Mouse (Mus musculus) kidney, adult 2 months (tissue): Measurements from ENCODE around the gene Ace3. TPM values are rescaled to one million over a fixed set of nuclear protein-coding genes. Genes with fewer than 3 reads are reported as not detected.

ENCODE experiments used
- DNase-seq: peaks from one replicate; pipeline ENCODE4 v3.0.0; 2021
- H3K27ac ChIP-seq: fragments of 200-500 bp; 2 replicates; pipeline ENCODE4 v1.5.1; 2012; ENCODE audit warnings: low read depth, low read length, control low read depth, inconsistent platforms; ENCODE audit not compliant: insufficient read depth
- H3K27me3 ChIP-seq: fragments of 200-500 bp; replicated peaks from 2 replicates; pipeline ENCODE4 v1.6.1; 2012; ENCODE audit warnings: mild to moderate bottlenecking, moderate library complexity, low read length, inconsistent platforms; ENCODE audit not compliant: control insufficient read depth, insufficient read depth
- H3K36me3 ChIP-seq: fragments of 200-500 bp; 2 replicates; pipeline ENCODE4 v1.6.1; 2012; ENCODE audit warnings: mild to moderate bottlenecking, moderate library complexity, low read length, inconsistent platforms; ENCODE audit not compliant: control insufficient read depth, insufficient read depth
- H3K4me1 ChIP-seq: fragments of 200-500 bp; 2 replicates; pipeline ENCODE4 v1.6.1; 2011; ENCODE audit warnings: low read length; ENCODE audit not compliant: control insufficient read depth, insufficient read depth
- H3K4me3 ChIP-seq: fragments of 200-500 bp; 2 replicates; pipeline ENCODE4 v1.5.1; 2011; ENCODE audit warnings: mild to moderate bottlenecking, low read depth, low read length, control low read depth; ENCODE audit not compliant: insufficient read depth
- CTCF ChIP-seq: fragments of 200-500 bp; conservative IDR thresholded peaks from 2 replicates; pipeline ENCODE4 v1.5.1; 2011; ENCODE audit warnings: low read depth, mild to moderate bottlenecking, control low read depth, low read length, moderate library complexity, mixed read lengths; ENCODE audit not compliant: insufficient read depth, insufficient read length
- POLR2A ChIP-seq: fragments of 200-500 bp; IDR thresholded peaks from one replicate; pipeline ENCODE4 v1.6.1; 2011; ENCODE audit warnings: low read depth, low read length, control low read depth
- WGBS: fragments of 180-500 bp; shearing (Covaris S2); methylation state at CpG from one replicate; pipeline ENCODE4 v1.1.7; 2018; 5-methylcytosine and 5-hydroxymethylcytosine counted together
- polyA plus RNA-seq: library from polyadenylated mRNA; depleted of rRNA; stranded (reverse); fragments of >200 nt; gene quantifications from 2 replicates; pipeline ENCODE4 v1.2.3, GENCODE M21; 2012; rRNA removed

The Ace3 gene
- polyA plus RNA-seq, 1 experiment = 0.06 TPM

DNA sequence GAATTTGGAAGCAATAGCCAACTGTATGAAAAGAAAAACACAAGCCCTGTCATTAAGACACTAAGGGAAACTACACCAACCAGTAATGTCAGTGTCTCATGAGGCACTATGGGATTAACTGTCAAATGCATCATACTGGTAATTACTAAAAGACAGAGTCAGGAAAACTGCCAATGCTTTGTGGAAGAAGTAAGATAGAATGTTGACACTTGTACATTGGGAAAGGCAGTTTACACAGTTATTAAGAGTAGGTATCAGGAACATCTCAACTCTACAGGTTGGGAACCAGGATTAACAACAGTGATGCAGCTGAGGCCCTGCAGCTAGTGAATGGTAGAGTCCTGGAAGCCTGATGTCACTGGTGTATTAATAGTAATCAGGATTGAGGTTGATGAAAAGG, 49.9 kb downstream of the Ace3 start:
- H3K27me3 ChIP-seq = no peaks in the 10 kb centered on the region

DNA sequence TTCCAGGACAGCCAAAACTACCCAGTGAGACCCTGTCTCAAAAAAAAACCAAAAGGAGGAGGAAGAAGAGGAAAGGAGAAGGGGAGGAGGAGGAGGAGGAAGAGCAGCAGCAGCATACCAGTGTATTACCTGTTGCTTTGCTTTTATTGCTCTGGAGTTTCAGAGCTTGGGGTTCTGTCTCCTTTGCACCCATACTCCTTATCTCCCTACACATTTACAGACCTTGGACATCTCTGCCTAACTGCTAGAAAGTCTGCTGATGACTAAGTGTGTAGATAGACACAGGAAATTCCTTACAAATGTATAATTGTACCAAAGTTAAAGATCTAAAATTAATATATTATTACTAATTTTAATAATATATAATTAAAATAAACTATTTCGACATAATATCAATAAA, 50.8 kb downstream of the Ace3 start:
- Histone ChIP-seq H3K36me3 (no peaks in the 10 kb centered on the region), H3K4me3 (no peak overlapping the region), H3K27ac (no peak overlapping the region), H3K4me1 (peaks cover 4% of the 10 kb centered on the region; the same call in 1 of the 2 replicates), H3K27me3 (no peaks in the 10 kb centered on the region)
- DNase-seq = no peak
- WGBS = 98% methylated on average over 1 of the region's 1 CpGs
- TF ChIP-seq CTCF (no peak), POLR2A (no peak)

More for the DNA sequence above, 49.9 kb downstream of the Ace3 start:
- TF ChIP-seq POLR2A (no peak), CTCF (no peak)
- no peak overlapping the region for H3K4me3 ChIP-seq
- DNase-seq = no peak
- no peaks in the 10 kb centered on the region for H3K36me3 ChIP-seq
- peaks cover 4% of the 10 kb centered on the region; the same call in 1 of the 2 replicates for H3K4me1 ChIP-seq
- no peak overlapping the region for H3K27ac ChIP-seq

DNA sequence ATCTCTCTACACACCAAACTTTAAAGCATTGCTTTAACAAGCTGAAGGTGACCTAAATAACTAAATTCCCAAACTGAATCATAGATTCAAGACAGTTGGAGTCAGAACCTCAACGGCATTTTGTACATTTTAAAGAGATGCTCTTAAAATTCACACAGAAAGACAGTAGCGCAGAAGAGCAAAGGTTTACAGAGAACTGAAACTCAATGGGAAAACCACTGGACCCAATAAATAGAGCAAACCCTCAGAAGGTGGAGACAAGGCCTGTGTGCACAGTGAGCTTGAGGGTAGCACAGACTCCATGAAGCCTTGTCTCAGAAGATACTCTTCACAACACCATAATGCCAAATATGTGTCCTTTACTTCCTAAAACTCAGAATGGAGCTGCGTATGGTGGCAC, 51.3 kb downstream of the Ace3 start:
- no peaks in the 10 kb centered on the region for H3K27me3 ChIP-seq
- WGBS = 89% methylated on average over 3 of the region's 3 CpGs
- no peak for TF ChIP-seq CTCF
- TF ChIP-seq POLR2A = no peak
- DNase-seq = no peak
- no peaks in the 10 kb centered on the region for H3K36me3 ChIP-seq
- H3K4me1 ChIP-seq = peaks cover 4% of the 10 kb centered on the region; the same call in 1 of the 2 replicates
- no peak overlapping the region for H3K4me3 ChIP-seq
- no peak overlapping the region for H3K27ac ChIP-seq

DNA sequence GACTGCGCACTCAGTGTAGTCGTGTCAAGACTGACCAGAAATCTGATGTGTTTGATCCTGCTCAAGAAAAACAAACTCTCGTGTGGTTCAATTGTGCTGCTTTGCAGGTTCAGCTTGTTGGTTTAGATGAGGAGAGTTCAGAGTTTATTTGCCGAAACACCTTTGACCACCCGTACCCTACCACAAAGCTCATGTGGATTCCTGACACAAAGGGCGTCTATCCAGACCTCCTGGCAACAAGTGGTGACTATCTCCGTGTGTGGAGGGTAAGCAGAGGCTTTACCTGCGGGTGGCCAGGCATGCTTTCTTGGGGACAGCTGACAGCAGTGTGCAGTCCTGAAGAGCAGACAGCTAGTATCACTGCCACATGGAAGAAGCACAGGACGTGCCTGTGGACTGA, 52.1 kb downstream of the Ace3 start:
- H3K4me3 ChIP-seq = no peak overlapping the region
- peak; percentile 24 for DNase-seq
- no peaks in the 10 kb centered on the region for H3K27me3 ChIP-seq
- H3K27ac ChIP-seq = no peak overlapping the region
- H3K36me3 ChIP-seq = no peaks in the 10 kb centered on the region
- TF ChIP-seq CTCF (no peak), POLR2A (no peak)
- H3K4me1 ChIP-seq = peaks cover 4% of the 10 kb centered on the region; the same call in 1 of the 2 replicates
- WGBS = 69% methylated on average over 9 of the region's 9 CpGs

DNA sequence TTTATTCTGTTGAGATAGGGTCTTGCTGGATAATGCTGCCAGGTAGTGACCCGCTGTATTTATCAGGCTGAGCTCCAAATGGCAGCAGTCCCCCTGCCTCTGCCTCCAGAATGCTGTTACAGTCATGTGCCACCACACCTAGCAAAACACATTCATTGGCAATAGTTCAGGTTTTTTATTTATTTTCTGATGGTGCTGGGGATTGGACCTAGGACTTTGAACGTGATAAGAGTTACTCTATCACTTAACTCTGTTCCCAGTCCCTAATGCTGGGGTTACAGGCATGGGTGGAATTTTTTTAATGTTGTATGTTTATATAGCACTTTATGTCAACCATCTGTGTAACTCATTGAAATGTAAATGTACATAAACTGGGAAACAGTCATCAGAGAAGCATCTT, 59.4 kb downstream of the Ace3 start:
- H3K4me3 ChIP-seq = no peak overlapping the region
- H3K36me3 ChIP-seq = no peaks in the 10 kb centered on the region; the same call in none of the 2 replicates
- H3K4me1 ChIP-seq = no peaks in the 10 kb centered on the region
- no peaks in the 10 kb centered on the region for H3K27me3 ChIP-seq
- WGBS = 77% methylated on average over 2 of the region's 2 CpGs
- no peak overlapping the region for H3K27ac ChIP-seq
- TF ChIP-seq POLR2A = no peak
- no peak for TF ChIP-seq CTCF
- no peak for DNase-seq

DNA sequence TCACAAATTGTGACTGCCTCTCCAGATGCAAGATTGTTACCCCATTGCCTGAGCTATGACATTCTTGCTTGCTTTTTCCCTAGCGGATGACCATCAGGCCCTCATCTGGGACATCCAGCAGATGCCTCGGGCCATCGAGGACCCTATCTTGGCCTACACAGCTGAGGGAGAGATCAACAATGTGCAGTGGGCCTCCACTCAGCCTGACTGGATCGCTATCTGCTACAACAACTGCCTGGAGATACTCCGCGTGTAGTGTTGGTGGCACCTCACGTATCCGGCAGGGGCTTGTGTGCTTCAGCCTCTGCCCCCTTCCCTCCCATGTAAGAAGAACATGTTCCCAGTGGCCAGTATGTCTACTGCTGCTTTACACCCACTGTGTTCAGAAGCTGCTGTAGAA, 60.1 kb downstream of the Ace3 start:
- Histone ChIP-seq H3K4me3 (no peak overlapping the region), H3K4me1 (no peaks in the 10 kb centered on the region), H3K27ac (no peak overlapping the region), H3K27me3 (no peaks in the 10 kb centered on the region), H3K36me3 (no peaks in the 10 kb centered on the region; the same call in none of the 2 replicates)
- DNase-seq = no peak
- 95% methylated on average over 8 of the region's 8 CpGs for WGBS
- no peak for TF ChIP-seq CTCF
- no peak for TF ChIP-seq POLR2A

Other genes starting within 250 kb of the Ace3 start
- gene Cyb561, start 41.3 kb upstream of the Ace3 start, polyA plus RNA-seq = 31.1 and 32.2 TPM in 2 replicates
- 68.0 and 132 TPM in 2 replicates for gene Ace, start 26.7 kb upstream of the Ace3 start, polyA plus RNA-seq
- 0.04 and 0.06 TPM in 2 replicates for gene Kcnh6, start 13.4 kb downstream of the Ace3 start, polyA plus RNA-seq
- gene Dcaf7, start 42.2 kb downstream of the Ace3 start, polyA plus RNA-seq = 34.1 and 37.7 TPM in 2 replicates
- 21.3 and 21.4 TPM in 2 replicates for gene Taco1, start 71.4 kb downstream of the Ace3 start, polyA plus RNA-seq
- 27.8 and 31.6 TPM in 2 replicates for gene Map3k3, start 89.9 kb downstream of the Ace3 start, polyA plus RNA-seq
- gene Gm10840, start 166.2 kb downstream of the Ace3 start, polyA plus RNA-seq = not detected in 2 replicates
- gene Limd2, start 166.2 kb downstream of the Ace3 start, polyA plus RNA-seq = 27.8 and 48.3 TPM in 2 replicates
- 28.4 and 28.5 TPM in 2 replicates for gene Strada, start 207.5 kb downstream of the Ace3 start, polyA plus RNA-seq
- gene Ccdc47, start 221.7 kb downstream of the Ace3 start, polyA plus RNA-seq = 14.0 and 20.6 TPM in 2 replicates
- 8.3 and 10.0 TPM in 2 replicates for gene Ddx42, start 222.3 kb downstream of the Ace3 start, polyA plus RNA-seq